Mouse (Mus musculus) spleen, adult 2 months (tissue): ENCODE measurements around the gene Aff3.

Experiments
- CTCF ChIP-seq: fragments of 200-500 bp; IDR thresholded peaks from 2 replicates; pipeline ENCODE4 v1.5.1; 2011; ENCODE audit warnings: mild to moderate bottlenecking, inconsistent platforms; ENCODE audit not compliant: insufficient read depth, insufficient read length, insufficient replicate concordance; ENCODE audit errors: extremely low read depth
- POLR2A ChIP-seq: fragments of 200-500 bp; IDR thresholded peaks from 2 replicates; pipeline ENCODE4 v1.6.1; 2011; ENCODE audit warnings: low read depth, low read length, inconsistent platforms

- TF ChIP-seq CTCF, result no peak
- TF ChIP-seq POLR2A, result no peak
Observed at GRCm38 (mm10) chr1:38532581-38532980, 132.2 kb downstream of the Aff3 start.
